ENCODE assay signal across 17 mouse cellular contexts in the genomic region with DNA sequence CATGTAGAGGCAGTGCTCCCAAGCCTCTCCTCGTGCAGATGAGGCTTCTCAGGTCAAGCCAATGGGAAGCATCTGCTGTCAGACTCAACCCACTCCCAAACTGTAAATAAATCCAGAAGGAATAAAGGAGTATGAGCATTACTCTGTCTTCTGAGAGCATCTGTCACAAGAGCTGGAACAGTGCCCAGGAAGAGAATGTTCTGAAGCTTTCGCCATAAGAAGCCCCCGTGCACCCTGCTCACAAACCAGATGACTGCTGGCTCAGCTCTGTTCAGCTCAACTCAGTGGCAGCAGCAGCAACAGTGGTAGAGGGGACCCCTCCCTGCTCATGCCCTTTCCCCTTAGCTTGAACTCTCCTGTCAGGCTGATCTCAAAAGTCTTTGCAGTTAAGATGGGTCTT. TPM values are rescaled to one million over a fixed set of nuclear protein-coding genes. Genes with fewer than 3 reads are reported as not detected.
A peak's percentile ranks its signal among the peaks of the same experiment; 100 is the strongest.
DNase-seq lines count a peak whose midpoint lies in the region; ATAC-seq lines count a peak whose summit lies in the region.
"Had no signal": no experiment of that assay in that cellular context is flagged by ENCODE, and none has a peak within 500 bp of the region (broad histone marks: within the 10 kb centered on the region; RNA-seq: fewer than 3 reads in every experiment).

No protein-coding gene starts in this region.

- no peaks in the 10 kb centered on the region for H3K9me3 ChIP-seq in hindbrain, embryonic 16.5 days (ENCODE audit: control insufficient read depth, low read length)
- H3K9me3 ChIP-seq in hindbrain, embryonic 10.5 days, result no peaks in the 10 kb centered on the region
- H3K9me3 ChIP-seq in intestine, embryonic 16.5 days (ENCODE audit: control insufficient read depth, low read length), result no peaks in the 10 kb centered on the region
- no peaks in the 10 kb centered on the region for H3K9me3 ChIP-seq in midbrain, embryonic 15.5 days
- H3K9me3 ChIP-seq: neural tube, embryonic 12.5 days had no signal

- H3K4me2 ChIP-seq in hindbrain, embryonic 16.5 days (ENCODE audit: low read length), result no peak overlapping the region
- no peak overlapping the region for H3K4me2 ChIP-seq in intestine, embryonic 16.5 days (ENCODE audit: low read depth, low read length)
- no peak overlapping the region for H3K4me2 ChIP-seq in midbrain, embryonic 15.5 days
- H3K4me2 ChIP-seq: neural tube, embryonic 12.5 days had no signal

- WGBS in hindbrain, embryonic 16.5 days, result 68% methylated on average over 3 of the region's 3 CpGs
- WGBS in hindbrain, embryonic 10.5 days, result 82% methylated on average over 3 of the region's 3 CpGs
- 47% methylated on average over 3 of the region's 3 CpGs for WGBS in intestine, embryonic 16.5 days
- 64% methylated on average over 3 of the region's 3 CpGs for WGBS in midbrain, embryonic 15.5 days

- no peaks in the 10 kb centered on the region for H3K27me3 ChIP-seq in hindbrain, embryonic 16.5 days (replicated peaks; ENCODE audit: control insufficient read depth, insufficient read depth, low read length)
- H3K27me3 ChIP-seq in hindbrain, embryonic 10.5 days (ENCODE audit: insufficient read depth, poor library complexity, severe bottlenecking), result no peaks in the 10 kb centered on the region
- no peaks in the 10 kb centered on the region for H3K27me3 ChIP-seq in intestine, embryonic 16.5 days (replicated peaks; ENCODE audit: control insufficient read depth, insufficient read depth, low read length)
- H3K27me3 ChIP-seq in midbrain, embryonic 15.5 days (replicated peaks), result no peaks in the 10 kb centered on the region
- H3K27me3 ChIP-seq: neural tube, embryonic 12.5 days had no signal

- H3K4me3 ChIP-seq in hindbrain, embryonic 16.5 days (ENCODE audit: low read length), result no peak overlapping the region
- no peak overlapping the region for H3K4me3 ChIP-seq in hindbrain, embryonic 10.5 days
- no peak overlapping the region for H3K4me3 ChIP-seq in intestine, embryonic 16.5 days (ENCODE audit: low read length)
- no peak overlapping the region for H3K4me3 ChIP-seq in midbrain, embryonic 15.5 days
- H3K4me3 ChIP-seq: midbrain, embryonic 10.5 days; neural tube, embryonic 12.5 days had no signal

- intact Hi-C loops in left cerebral cortex, postnatal 14 days (cut with DNase I), result no loop called here

- ATAC-seq in hindbrain, embryonic 16.5 days, result peak; percentile 45
- peak; percentile 62; the same call in 1 of the 2 replicates for ATAC-seq in frontal cortex, adult (ENCODE audit: low TSS enrichment)
- ATAC-seq in intestine, embryonic 16.5 days, result no peak
- ATAC-seq in inflammation-experienced regulatory T-cells, adult 6 months, result no peak
- ATAC-seq in midbrain, embryonic 15.5 days (replicated peaks), result no peak
- ATAC-seq: CD4-positive, CD25-positive, alpha-beta regulatory T cell, adult 4 months; lung, postnatal 0 days had no signal

- no peaks in the 10 kb centered on the region for H3K4me1 ChIP-seq in hindbrain, embryonic 16.5 days (ENCODE audit: control insufficient read depth, insufficient read depth, low read depth, low read length)
- H3K4me1 ChIP-seq in hindbrain, embryonic 10.5 days (replicated peaks), result no peaks in the 10 kb centered on the region
- H3K4me1 ChIP-seq in intestine, embryonic 16.5 days (ENCODE audit: control insufficient read depth, insufficient read depth, low read length), result no peaks in the 10 kb centered on the region
- no peaks in the 10 kb centered on the region for H3K4me1 ChIP-seq in midbrain, embryonic 15.5 days
- H3K4me1 ChIP-seq: midbrain, embryonic 10.5 days; neural tube, embryonic 12.5 days had no signal

- no peaks in the 10 kb centered on the region for H3K36me3 ChIP-seq in hindbrain, embryonic 16.5 days (ENCODE audit: control insufficient read depth, insufficient read depth, low read length)
- H3K36me3 ChIP-seq in hindbrain, embryonic 10.5 days, result no peaks in the 10 kb centered on the region
- no peaks in the 10 kb centered on the region for H3K36me3 ChIP-seq in intestine, embryonic 16.5 days (ENCODE audit: control insufficient read depth, insufficient read depth, low read length)
- no peaks in the 10 kb centered on the region for H3K36me3 ChIP-seq in midbrain, embryonic 15.5 days (replicated peaks)
- H3K36me3 ChIP-seq: midbrain, embryonic 10.5 days; neural tube, embryonic 12.5 days had no signal

- no peak for DNase-seq in hindbrain, embryonic 10.5 days (ENCODE audit: low spot score)
- DNase-seq in layer of hippocampus, adult 18-20 months (ENCODE audit: low spot score in 2 of 2), result peak; percentile 74 to 87
- DNase-seq in left cerebral cortex, postnatal 14 days (ENCODE audit: low spot score in 2 of 2), result peak; percentile 69 to 77
- DNase-seq: gastrocnemius, postnatal 10 days; kidney, postnatal 14 days; liver had no signal

- no peak overlapping the region for H3K9ac ChIP-seq in hindbrain, embryonic 16.5 days (ENCODE audit: low read depth, low read length)
- no peak overlapping the region for H3K9ac ChIP-seq in intestine, embryonic 16.5 days (ENCODE audit: low read depth, low read length)
- H3K9ac ChIP-seq in midbrain, embryonic 15.5 days, result no peak overlapping the region
- H3K9ac ChIP-seq: neural tube, embryonic 12.5 days had no signal

- no peak overlapping the region for H3K27ac ChIP-seq in hindbrain, embryonic 16.5 days (ENCODE audit: low read depth, low read length)
- H3K27ac ChIP-seq in hindbrain, embryonic 10.5 days, result no peak overlapping the region
- no peak overlapping the region for H3K27ac ChIP-seq in intestine, embryonic 16.5 days (ENCODE audit: low read length)
- H3K27ac ChIP-seq in midbrain, embryonic 15.5 days, result no peak overlapping the region
- H3K27ac ChIP-seq: midbrain, embryonic 10.5 days; neural tube, embryonic 12.5 days; stomach, postnatal 0 days had no signal

RNA-seq across cellular contexts. Expression of a gene that starts 47.2 kb away (rescaled TPM):
- not detected in 2 replicates for polyA plus RNA-seq in hindbrain, embryonic 16.5 days (2015; fragmentation: Nextera tagmentation; extraction: Ambion mirVana)
- not detected in 2 replicates for polyA plus RNA-seq in hindbrain, embryonic 10.5 days (2016; fragmentation: Nextera tagmentation; extraction: Ambion mirVana)
- not detected for total RNA-seq in layer of hippocampus, adult 18-20 months (2021)
- total RNA-seq in left cerebral cortex, postnatal 14 days (2021), result not detected
- polyA plus RNA-seq in intestine, embryonic 16.5 days (2015; fragmentation: Nextera tagmentation; extraction: Ambion mirVana), result not detected in 2 replicates
- polyA plus RNA-seq in inflammation-experienced regulatory T-cells, adult 6 months (2017; shearing (Covaris generic)), result not detected
- not detected in 2 replicates for polyA plus RNA-seq in midbrain, embryonic 15.5 days (2015; fragmentation: Nextera tagmentation; extraction: Ambion mirVana)
- total RNA-seq: gastrocnemius, postnatal 10 days had no signal
- polyA plus RNA-seq: CD4-positive, CD25-positive, alpha-beta regulatory T cell, adult 4 months; heart, postnatal 0 days; lung, postnatal 0 days; midbrain, embryonic 10.5 days; neural tube, embryonic 12.5 days; stomach, postnatal 0 days had no signal

Comparison
In these comparisons a context has a peak if more than half of its experiments do, and no peak if none do; other contexts are left out.
1. ATAC-seq: peak in hindbrain, embryonic 16.5 days (single experiment) and frontal cortex, adult (single experiment); none in intestine, embryonic 16.5 days (single experiment), inflammation-experienced regulatory T-cells, adult 6 months (single experiment) and midbrain, embryonic 15.5 days (single experiment).